26 mouse cellular contexts compared by ENCODE assay signal in genomic region chr16:91309872-91310271, GRCm38 (mm10). TPM values are rescaled to one million over a fixed set of nuclear protein-coding genes. Genes with fewer than 3 reads are reported as not detected.
DNase-seq lines count a peak whose midpoint lies in the region; ATAC-seq lines count a peak whose summit lies in the region.
"Had no signal": no experiment of that assay in that cellular context is flagged by ENCODE, and none has a peak within 500 bp of the region (broad histone marks: within the 10 kb centered on the region; RNA-seq: fewer than 3 reads in every experiment).

No protein-coding gene starts in this region.

- no peak for DNase-seq in forebrain, embryonic 10.5 days (ENCODE audit: extremely low spot score, low spot score)
- no peak for DNase-seq in midbrain, embryonic 11.5 days (ENCODE audit: low spot score, missing footprints)
- no peak for DNase-seq in neural tube, embryonic 11.5 days (ENCODE audit: low spot score)
- DNase-seq in neural tube, embryonic 10.5 days (ENCODE audit: extremely low spot score, low spot score) = no peak
- DNase-seq in cerebellum, adult 9-11 months = no peak
- DNase-seq: adrenal gland, adult 2 months; adrenal gland, postnatal 14 days; B cell, adult 2 months; cerebellum, adult 11 months; cerebellum, adult 2 months; cerebellum, postnatal 36 days; embryo, embryonic 11 days; gastrocnemius, postnatal 10 days; gastrocnemius, postnatal 36 days; heart, adult 2 months; heart, postnatal 14 days; heart, postnatal 4 days had no signal

- peaks cover 50% of the 10 kb centered on the region for H3K4me1 ChIP-seq in forebrain, embryonic 13.5 days
- H3K4me1 ChIP-seq in forebrain, embryonic 10.5 days = peaks cover 59% of the 10 kb centered on the region
- peaks cover 24% of the 10 kb centered on the region for H3K4me1 ChIP-seq in midbrain, embryonic 11.5 days (ENCODE audit: control insufficient read depth, insufficient read depth, low read length)
- peaks cover 7% of the 10 kb centered on the region for H3K4me1 ChIP-seq in midbrain, embryonic 16.5 days (ENCODE audit: control insufficient read depth, insufficient read depth, low read length)
- H3K4me1 ChIP-seq in neural tube, embryonic 11.5 days (ENCODE audit: control insufficient read depth, insufficient read depth, low read length) = 0 out of 2 replicates have a peak, but pooled peaks cover 11% of the 10 kb centered on the region
- H3K4me1 ChIP-seq: embryonic facial prominence, embryonic 13.5 days; heart, embryonic 10.5 days had no signal

- WGBS in forebrain, embryonic 13.5 days = 17% methylated on average over 3 of the region's 3 CpGs
- 57% methylated on average over 3 of the region's 3 CpGs for WGBS in forebrain, embryonic 10.5 days
- 21% methylated on average over 3 of the region's 3 CpGs for WGBS in midbrain, embryonic 11.5 days
- WGBS in midbrain, embryonic 16.5 days = 13% methylated on average over 3 of the region's 3 CpGs
- 36% methylated on average over 3 of the region's 3 CpGs for WGBS in neural tube, embryonic 11.5 days

- no peak overlapping the region for H3K9ac ChIP-seq in forebrain, embryonic 13.5 days
- H3K9ac ChIP-seq in midbrain, embryonic 11.5 days (ENCODE audit: low read length) = no peak overlapping the region
- H3K9ac ChIP-seq in midbrain, embryonic 16.5 days (ENCODE audit: low read depth, low read length) = no peak overlapping the region
- no peak overlapping the region for H3K9ac ChIP-seq in neural tube, embryonic 11.5 days (ENCODE audit: low read length)
- H3K9ac ChIP-seq: embryonic facial prominence, embryonic 13.5 days; heart, embryonic 13.5 days; hindbrain, embryonic 14.5 days had no signal

- H3K27ac ChIP-seq in forebrain, embryonic 13.5 days = no peak overlapping the region
- no peak overlapping the region for H3K27ac ChIP-seq in forebrain, embryonic 10.5 days
- no peak overlapping the region for H3K27ac ChIP-seq in midbrain, embryonic 11.5 days (ENCODE audit: low read depth, low read length)
- no peak overlapping the region for H3K27ac ChIP-seq in midbrain, embryonic 16.5 days (ENCODE audit: low read length)
- H3K27ac ChIP-seq in neural tube, embryonic 11.5 days (ENCODE audit: low read depth, low read length) = no peak overlapping the region
- H3K27ac ChIP-seq: embryonic facial prominence, embryonic 10.5 days; embryonic facial prominence, embryonic 13.5 days; heart, adult 2 months; heart, embryonic 10.5 days; heart, embryonic 13.5 days; hindbrain, embryonic 14.5 days had no signal

- H3K27me3 ChIP-seq in forebrain, embryonic 13.5 days = peaks cover 70% of the 10 kb centered on the region
- peaks cover 100% of the 10 kb centered on the region for H3K27me3 ChIP-seq in forebrain, embryonic 10.5 days (ENCODE audit: poor library complexity, severe bottlenecking)
- peaks cover 34% of the 10 kb centered on the region for H3K27me3 ChIP-seq in midbrain, embryonic 11.5 days (ENCODE audit: control insufficient read depth, insufficient read depth, low read length)
- peaks cover 9% of the 10 kb centered on the region for H3K27me3 ChIP-seq in midbrain, embryonic 16.5 days (ENCODE audit: control insufficient read depth, insufficient read depth, low read depth, low read length)
- H3K27me3 ChIP-seq in neural tube, embryonic 11.5 days (ENCODE audit: control insufficient read depth, insufficient read depth, low read length) = peaks cover 69% of the 10 kb centered on the region

- no peaks in the 10 kb centered on the region for H3K36me3 ChIP-seq in forebrain, embryonic 13.5 days (ENCODE audit: poor library complexity, severe bottlenecking)
- H3K36me3 ChIP-seq in forebrain, embryonic 10.5 days (replicated peaks) = no peaks in the 10 kb centered on the region
- no peaks in the 10 kb centered on the region for H3K36me3 ChIP-seq in midbrain, embryonic 11.5 days (ENCODE audit: control insufficient read depth, insufficient read depth, low read length)
- H3K36me3 ChIP-seq in midbrain, embryonic 16.5 days (ENCODE audit: control insufficient read depth, insufficient read depth, low read length) = no peaks in the 10 kb centered on the region
- no peaks in the 10 kb centered on the region for H3K36me3 ChIP-seq in neural tube, embryonic 11.5 days (ENCODE audit: control insufficient read depth, insufficient read depth, low read length)
- H3K36me3 ChIP-seq: embryonic facial prominence, embryonic 10.5 days; embryonic facial prominence, embryonic 13.5 days; heart, embryonic 10.5 days; heart, embryonic 13.5 days had no signal

- H3K4me3 ChIP-seq in forebrain, embryonic 13.5 days = no peak overlapping the region
- H3K4me3 ChIP-seq in forebrain, embryonic 10.5 days = no peak overlapping the region
- H3K4me3 ChIP-seq in midbrain, embryonic 11.5 days (ENCODE audit: low read depth, low read length) = no peak overlapping the region
- H3K4me3 ChIP-seq in midbrain, embryonic 16.5 days (ENCODE audit: low read depth, low read length) = no peak overlapping the region
- H3K4me3 ChIP-seq in neural tube, embryonic 11.5 days (ENCODE audit: low read depth, low read length) = no peak overlapping the region
- H3K4me3 ChIP-seq: embryonic facial prominence, embryonic 10.5 days; embryonic facial prominence, embryonic 13.5 days; erythroblast, embryonic 14.5 days; heart, adult 2 months; heart, embryonic 10.5 days; heart, embryonic 13.5 days had no signal

- H3K9me3 ChIP-seq in forebrain, embryonic 13.5 days (replicated peaks) = no peaks in the 10 kb centered on the region
- H3K9me3 ChIP-seq in forebrain, embryonic 10.5 days = no peaks in the 10 kb centered on the region
- no peaks in the 10 kb centered on the region for H3K9me3 ChIP-seq in midbrain, embryonic 11.5 days (ENCODE audit: control insufficient read depth, low read length)
- H3K9me3 ChIP-seq in midbrain, embryonic 16.5 days (replicated peaks; ENCODE audit: control insufficient read depth, low read length, poor library complexity, severe bottlenecking) = no peaks in the 10 kb centered on the region
- no peaks in the 10 kb centered on the region for H3K9me3 ChIP-seq in neural tube, embryonic 11.5 days (ENCODE audit: control insufficient read depth, low read length)
- H3K9me3 ChIP-seq: embryonic facial prominence, embryonic 10.5 days; embryonic facial prominence, embryonic 13.5 days; heart, embryonic 10.5 days; heart, embryonic 13.5 days had no signal

- ATAC-seq in forebrain, embryonic 13.5 days = peak; percentile 26; the same call in 1 of the 2 replicates
- ATAC-seq in midbrain, embryonic 11.5 days (ENCODE audit: low FRiP score) = peak; percentile 51; the same call in 1 of the 2 replicates
- ATAC-seq in midbrain, embryonic 16.5 days = no peak
- ATAC-seq in neural tube, embryonic 11.5 days (ENCODE audit: insufficient read depth, low FRiP score, low TSS enrichment) = peak; percentile 61
- ATAC-seq: forebrain, embryonic 16.5 days had no signal

- H3K4me2 ChIP-seq in forebrain, embryonic 13.5 days = no peak overlapping the region
- H3K4me2 ChIP-seq in midbrain, embryonic 11.5 days = no peak overlapping the region
- H3K4me2 ChIP-seq in midbrain, embryonic 16.5 days (ENCODE audit: low read length) = no peak overlapping the region
- no peak overlapping the region for H3K4me2 ChIP-seq in neural tube, embryonic 11.5 days (ENCODE audit: low read depth)
- H3K4me2 ChIP-seq: embryonic facial prominence, embryonic 13.5 days; heart, embryonic 13.5 days; hindbrain, embryonic 14.5 days had no signal

RNA-seq across cellular contexts. Expression of gene Olig1, which starts 40.3 kb away (rescaled TPM):
- 7.5 and 8.7 TPM in 2 replicates for polyA plus RNA-seq in forebrain, embryonic 13.5 days (2015; fragmentation: Nextera tagmentation; extraction: Ambion mirVana)
- polyA plus RNA-seq in forebrain, embryonic 10.5 days (2016; fragmentation: Nextera tagmentation; extraction: Ambion mirVana) = 8.3 and 8.5 TPM in 2 replicates
- polyA plus RNA-seq in midbrain, embryonic 11.5 days (2014; fragmentation: Nextera tagmentation; extraction: Ambion mirVana) = 2.8 and 3.2 TPM in 2 replicates
- polyA plus RNA-seq in midbrain, embryonic 16.5 days (2015; fragmentation: Nextera tagmentation; extraction: Ambion mirVana) = 94.2 and 131 TPM in 2 replicates
- polyA plus RNA-seq in neural tube, embryonic 11.5 days (2014; fragmentation: Nextera tagmentation; extraction: Ambion mirVana) = 0.31 and 0.45 TPM in 2 replicates
- polyA plus RNA-seq: erythroblast, embryonic 14.5 days; heart, embryonic 13.5 days had no signal
